ENCODE assay signal across 8 mouse cellular contexts in the genomic region with DNA sequence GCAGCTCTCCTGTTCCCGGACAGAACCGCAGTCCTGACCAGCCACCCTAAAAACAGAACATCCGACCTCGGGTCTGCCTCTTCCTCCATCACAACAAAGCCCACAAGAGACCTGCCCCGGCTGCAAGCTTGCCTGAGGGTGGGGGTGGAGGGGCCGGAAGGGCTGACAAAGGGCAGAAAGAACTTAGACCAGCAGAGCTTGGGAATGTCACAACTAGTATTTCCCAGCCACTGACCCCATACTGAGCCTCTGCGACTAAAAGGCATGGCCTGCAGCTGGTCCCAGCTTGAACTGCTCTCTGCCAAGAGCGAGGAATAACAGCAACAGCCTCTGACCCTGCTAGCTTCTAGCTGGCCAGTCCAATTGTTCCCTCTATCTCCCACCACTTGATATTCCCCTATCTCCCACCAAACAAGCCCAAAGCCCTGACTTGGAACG.
DNase-seq lines count a peak whose midpoint lies in the region.

No protein-coding gene starts in this region.

- peak; percentile 35 to 54 for DNase-seq in cerebellum, postnatal 10 days
- no peak for DNase-seq in cerebellum, adult 18-20 months
- peak; percentile 98 for DNase-seq in heart, adult 11 months
- peak; percentile 31 for DNase-seq in kidney, adult 11 months
- DNase-seq in lung, postnatal 14 days = peak; percentile 37
- no peak for DNase-seq in testis, postnatal 14 days (ENCODE audit: low spot score)
- DNase-seq in thymus, postnatal 36 days = no peak
- no peak for DNase-seq in spleen, postnatal 10 days (ENCODE audit: low spot score in 2 of 2)

Comparison
In these comparisons a context has a peak if more than half of its experiments do, and no peak if none do; other contexts are left out.
1. DNase-seq: peak in cerebellum, postnatal 10 days (2 of 2), heart, adult 11 months (single experiment), kidney, adult 11 months (single experiment) and lung, postnatal 14 days (single experiment); none in cerebellum, adult 18-20 months (0 of 2), testis, postnatal 14 days (single experiment), thymus, postnatal 36 days (0 of 2) and spleen, postnatal 10 days (0 of 2).